Mouse (Mus musculus) heart, postnatal 0 days (tissue): ENCODE results near the gene 1700025C18Rik.

Experiments
- CTCF ChIP-seq: IDR thresholded peaks from 2 replicates; pipeline ENCODE4 v1.5.1; 2016; ENCODE audit warnings: antibody characterized with exemption, control low read depth, low read depth
- EP300 ChIP-seq: IDR thresholded peaks from 2 replicates; pipeline ENCODE4 v1.6.1; 2016; ENCODE audit warnings: antibody characterized with exemption, low read depth

DNA sequence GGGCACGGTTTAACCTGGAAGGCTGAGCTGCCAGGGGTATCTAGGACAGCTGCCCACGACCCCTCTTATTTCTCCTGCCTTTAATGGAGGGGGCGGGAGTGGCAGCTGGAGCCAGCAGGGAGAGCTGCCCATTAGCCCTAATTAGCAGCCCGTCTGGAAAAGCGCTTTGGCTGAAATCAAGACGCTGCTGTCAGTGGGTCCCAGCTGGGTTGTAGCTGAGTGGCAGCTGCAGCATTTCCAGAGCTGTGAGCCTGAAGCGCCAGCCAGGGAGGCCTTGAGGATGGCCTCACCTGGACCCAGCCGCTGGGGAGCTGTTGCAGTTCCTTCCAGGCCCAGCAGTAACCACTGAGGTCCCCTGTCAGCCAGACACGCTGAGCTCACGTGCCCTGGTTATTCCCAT is 5.8 kb upstream of the 1700025C18Rik start:
- no peak for TF ChIP-seq CTCF
- no peak for TF ChIP-seq EP300
